Mouse (Mus musculus): ENCODE results near the gene Arcn1. TPM values are rescaled to one million over a fixed set of nuclear protein-coding genes. Genes with fewer than 3 reads are reported as not detected.
A peak's percentile ranks its signal among the peaks of the same experiment; 100 is the strongest.

Gene Arcn1
- total RNA-seq, 1 experiment from 2014 or later = 148 TPM

DNA sequence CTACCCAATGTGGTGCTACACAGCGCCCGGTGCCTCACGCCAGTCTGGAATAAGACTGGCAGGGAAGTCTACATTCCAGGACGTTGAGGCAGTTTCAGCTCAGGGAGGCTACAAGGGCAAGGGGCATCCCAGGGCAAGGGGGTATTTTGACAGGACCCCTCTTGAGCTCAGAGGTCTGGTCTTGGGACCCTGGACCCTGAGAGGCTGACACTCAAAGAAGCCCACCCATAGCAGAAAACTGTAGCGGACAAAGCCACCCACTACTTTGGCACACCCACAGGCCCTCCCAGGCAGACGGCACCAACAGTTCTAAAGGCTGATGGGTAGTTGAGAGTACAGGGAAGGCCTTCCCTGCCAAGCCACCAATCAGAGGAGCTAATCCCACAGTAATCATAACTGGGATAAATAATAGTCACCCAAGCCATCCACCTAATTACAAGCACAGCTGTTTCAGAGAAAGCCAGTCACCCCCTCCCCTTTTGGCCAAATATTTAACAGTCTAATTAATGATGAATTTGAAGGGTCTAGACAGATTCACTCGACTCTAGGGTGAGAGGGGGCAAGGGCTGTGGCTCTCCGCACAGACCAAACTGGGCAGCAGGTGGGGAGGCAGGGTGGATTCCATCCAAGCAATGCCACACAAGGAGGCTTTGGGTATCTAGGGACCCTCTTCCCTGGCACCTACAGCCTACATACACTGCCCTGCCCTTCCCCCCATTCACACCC lies 47.9 kb downstream of the Arcn1 start:
- DNase-seq = no peak

DNA sequence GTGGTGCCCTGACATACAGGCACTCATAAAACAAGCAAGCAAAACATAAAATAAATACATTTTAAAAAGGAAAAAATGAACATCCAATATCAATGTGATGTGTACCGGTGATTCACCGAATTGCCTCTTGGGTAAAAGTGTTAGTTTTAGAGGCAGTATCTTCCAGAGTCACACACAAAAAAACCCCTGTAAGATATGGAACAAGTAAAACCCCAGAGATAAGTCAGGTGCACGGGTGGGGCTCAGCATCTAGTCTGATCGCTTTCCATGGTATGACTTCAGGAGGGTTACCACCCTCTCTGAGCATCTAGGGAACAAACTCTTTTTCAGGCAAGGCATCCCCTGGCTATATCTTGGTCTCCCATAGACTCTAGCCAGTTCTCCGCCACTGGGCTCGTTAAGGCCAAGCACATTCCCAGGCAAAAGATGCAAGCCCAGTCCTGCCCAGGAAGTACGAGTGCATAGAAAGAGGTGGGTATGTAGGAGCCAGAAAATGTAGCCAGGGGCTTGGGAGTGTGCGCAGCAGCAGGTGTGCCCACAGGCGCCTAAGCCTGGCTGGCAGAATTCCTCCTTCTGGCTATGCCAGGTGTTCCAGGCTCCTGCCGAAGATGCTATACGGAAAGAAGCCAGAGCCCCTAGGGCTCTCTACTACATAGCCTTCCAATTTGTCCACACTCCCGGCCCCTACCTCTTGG lies 48.6 kb downstream of the Arcn1 start:
- DNase-seq = no peak

DNA sequence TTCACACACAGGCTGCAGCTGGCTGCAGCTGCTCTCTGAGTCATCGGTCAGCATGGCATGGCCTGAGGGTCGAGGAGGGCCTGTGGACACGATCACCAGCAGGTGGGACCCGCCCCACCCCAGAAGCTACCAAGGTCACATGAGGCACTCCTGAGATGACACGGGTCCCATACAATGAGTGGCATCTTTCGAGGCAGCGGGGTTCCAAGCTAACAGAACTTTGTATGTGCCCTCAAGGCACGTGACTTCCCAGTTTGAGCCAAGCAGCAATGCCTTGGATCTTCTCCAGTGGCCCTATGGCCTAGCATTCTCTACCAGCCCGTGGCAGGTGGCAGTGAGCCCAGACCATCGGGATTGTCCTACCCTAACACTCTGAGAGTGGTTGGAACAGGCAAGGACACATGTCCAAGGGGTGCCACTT lies 49.8 kb downstream of the Arcn1 start:
- DNase-seq = peak; percentile 54

- no peak for DNase-seq
Observed at GRCm38 (mm10) chr9:44716997-44717821, 50.4 kb downstream of the Arcn1 start.

DNA sequence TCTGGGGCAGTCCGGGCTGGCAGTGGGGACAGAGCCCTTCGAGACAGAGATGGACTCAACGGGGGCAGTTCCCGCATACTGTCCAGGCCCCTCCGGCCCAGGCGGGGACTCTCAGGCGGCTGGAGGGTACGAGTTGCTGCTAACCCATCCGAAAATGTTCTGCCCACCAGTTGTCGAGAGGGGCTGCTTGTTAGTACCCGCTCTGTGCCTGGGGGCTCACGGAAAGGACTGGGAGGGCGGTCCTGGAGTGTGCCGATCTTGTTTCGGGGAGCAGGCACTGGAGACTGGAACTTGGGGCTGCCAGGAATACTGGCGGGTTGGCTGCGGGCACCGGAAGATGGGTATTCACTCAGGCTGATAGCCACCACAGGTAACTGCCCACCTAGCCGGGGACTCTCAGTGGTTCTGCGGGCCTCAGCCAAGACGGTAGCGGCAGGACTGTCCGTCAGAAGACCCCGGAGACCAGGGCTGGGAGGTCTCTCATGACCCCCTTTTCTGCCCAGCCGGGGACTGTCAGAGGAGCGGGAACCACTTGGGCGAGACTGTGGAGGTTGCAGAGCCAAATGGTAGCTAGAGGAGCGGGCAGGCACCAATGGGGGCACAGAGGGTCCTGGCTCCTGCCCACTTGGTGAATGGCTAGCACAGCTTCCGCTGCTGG lies 51.8 kb downstream of the Arcn1 start:
- no peak for DNase-seq

GRCm38 (mm10) chr9:44715109-44715508 lies 52.5 kb downstream of the Arcn1 start:
- no peak for DNase-seq

DNA sequence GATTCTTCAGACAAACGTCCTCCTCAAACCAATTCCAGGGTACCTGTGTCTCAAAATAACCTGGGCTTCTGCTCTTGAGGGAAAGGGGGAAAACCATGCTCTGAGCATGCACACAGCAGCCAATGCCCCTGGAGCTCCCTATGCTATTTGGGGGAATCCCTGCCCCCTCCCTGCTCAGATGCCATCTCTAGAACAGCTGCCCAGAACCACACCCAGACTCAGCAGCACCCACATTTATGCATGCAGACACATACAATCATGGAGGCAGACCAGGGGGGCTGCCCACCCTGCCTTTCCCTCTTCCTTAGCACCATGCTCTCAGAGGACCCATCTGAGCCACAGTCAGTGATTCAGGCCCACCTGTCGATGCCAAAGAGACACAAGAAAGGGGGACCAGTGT lies 54.1 kb downstream of the Arcn1 start:
- no peak for DNase-seq

- no peak for DNase-seq
Observed at GRCm38 (mm10) chr9:44713080-44713479, 54.6 kb downstream of the Arcn1 start.

GRCm38 (mm10) chr9:44711602-44712001 lies 56.0 kb downstream of the Arcn1 start:
- no peak for DNase-seq

DNA sequence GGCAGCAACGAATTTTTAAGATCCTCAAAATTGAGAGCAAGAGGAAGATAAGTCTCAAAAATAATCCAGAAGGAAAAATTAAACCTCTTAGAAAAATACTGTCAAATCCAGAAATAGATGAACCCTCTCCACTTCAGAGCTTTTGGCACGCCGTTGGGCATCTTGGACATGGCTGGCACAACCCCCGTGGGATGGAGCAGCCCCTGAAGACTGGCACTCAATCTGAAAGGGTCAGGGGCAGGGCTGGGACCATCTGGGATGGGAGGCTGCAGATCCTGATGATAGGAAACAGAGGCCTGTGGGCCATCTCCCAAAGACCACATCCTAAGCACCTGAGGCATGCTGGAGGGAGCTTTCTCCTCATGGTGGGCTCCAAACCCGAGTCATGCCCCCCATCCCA lies 57.4 kb downstream of the Arcn1 start:
- no peak for DNase-seq

DNA sequence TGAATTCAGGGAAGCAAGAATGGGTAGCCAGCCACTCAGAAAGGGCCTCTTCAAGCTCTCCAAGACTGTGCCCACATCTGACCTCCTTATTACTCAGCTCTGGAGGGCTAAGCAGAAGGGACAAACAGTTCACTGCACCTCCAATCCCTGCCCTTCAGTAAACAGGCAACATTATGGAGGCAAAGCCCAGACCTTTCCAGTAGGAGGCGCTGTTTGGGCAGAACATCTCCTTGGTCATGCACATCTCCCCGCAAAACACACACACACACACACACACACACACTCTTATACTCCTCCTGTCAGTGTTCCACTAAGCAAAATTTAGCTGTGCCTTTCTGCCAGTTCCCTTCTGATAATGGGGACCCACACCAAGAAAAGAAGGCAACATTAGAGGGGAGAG lies 58.0 kb downstream of the Arcn1 start:
- no peak for DNase-seq

GRCm38 (mm10) chr9:44708925-44709324 lies 58.7 kb downstream of the Arcn1 start:
- peak; percentile 54 for DNase-seq

GRCm38 (mm10) chr9:44708429-44708765 lies 59.2 kb downstream of the Arcn1 start:
- DNase-seq = peak; percentile 90

DNA sequence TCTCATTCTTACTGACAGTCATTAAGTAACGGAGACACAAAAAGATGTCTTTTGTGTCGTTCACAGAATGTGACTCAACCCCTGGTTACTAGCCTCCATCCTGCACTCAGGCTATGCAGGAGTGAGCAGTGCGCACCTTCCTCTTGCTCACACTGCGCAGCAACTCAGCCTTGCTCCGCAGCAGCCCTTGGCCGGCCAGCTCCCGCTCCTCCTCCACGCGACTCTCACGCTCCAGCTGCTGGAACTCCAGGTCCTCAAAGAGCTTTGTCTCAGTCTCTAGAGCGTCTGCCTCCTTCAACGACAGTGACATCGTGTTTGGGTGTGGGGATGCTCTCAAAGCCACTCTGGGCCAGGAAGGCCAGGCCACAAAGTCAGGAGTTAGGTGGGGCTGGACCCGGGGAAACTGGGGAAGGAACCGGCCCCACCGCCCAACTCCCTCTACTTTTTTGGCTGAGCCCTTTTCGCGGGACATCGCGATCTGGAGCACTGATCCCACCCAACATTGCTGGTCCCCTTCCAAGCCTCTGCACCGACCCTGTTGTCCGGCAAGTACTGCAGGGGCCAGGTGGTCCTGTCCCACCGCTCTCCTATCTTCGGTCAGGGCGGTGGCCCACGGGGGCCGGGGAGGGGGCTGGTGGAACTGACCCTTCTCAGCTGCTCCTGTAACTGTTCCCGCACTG lies 59.8 kb downstream of the Arcn1 start:
- no peak for DNase-seq

DNA sequence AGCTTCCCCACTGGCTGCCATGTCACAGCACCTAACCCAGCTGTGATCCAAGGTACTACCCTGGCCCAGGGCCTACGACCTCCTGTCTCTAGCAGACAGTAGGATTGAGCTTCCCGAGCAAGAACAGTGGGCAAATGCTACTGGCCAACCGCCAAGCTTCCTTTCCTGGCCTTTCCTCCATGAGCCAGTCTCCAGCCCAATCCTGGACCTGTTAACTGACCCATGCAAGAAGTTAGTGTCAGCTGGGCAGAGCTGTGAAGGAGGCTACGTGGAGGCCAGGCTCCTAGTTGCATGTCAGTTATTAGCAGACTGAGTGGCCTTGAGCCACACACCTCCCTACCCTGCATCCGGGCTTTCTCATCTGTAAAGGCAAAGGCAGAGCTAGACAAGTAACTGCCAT lies 67.9 kb downstream of the Arcn1 start:
- DNase-seq = no peak

DNA sequence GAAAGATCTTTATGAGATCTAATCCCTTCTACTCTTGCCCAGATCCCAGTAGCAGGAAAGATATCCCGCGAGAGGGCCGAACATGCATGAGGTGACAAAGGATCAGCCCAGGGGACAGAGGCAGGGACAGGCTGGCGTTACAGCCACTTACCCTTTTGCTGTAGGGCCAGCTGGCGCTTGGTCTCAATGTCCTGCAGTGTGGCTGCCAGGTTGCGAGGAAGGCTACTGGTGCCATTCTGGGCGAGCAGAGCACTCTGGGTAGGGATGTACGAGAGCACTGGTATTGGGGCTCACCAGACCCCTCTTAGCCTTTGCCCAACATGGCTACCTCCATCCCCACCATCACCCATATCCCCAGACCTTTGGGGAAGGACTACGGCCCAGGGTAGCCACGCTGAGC lies 68.4 kb downstream of the Arcn1 start:
- no peak for DNase-seq

DNA sequence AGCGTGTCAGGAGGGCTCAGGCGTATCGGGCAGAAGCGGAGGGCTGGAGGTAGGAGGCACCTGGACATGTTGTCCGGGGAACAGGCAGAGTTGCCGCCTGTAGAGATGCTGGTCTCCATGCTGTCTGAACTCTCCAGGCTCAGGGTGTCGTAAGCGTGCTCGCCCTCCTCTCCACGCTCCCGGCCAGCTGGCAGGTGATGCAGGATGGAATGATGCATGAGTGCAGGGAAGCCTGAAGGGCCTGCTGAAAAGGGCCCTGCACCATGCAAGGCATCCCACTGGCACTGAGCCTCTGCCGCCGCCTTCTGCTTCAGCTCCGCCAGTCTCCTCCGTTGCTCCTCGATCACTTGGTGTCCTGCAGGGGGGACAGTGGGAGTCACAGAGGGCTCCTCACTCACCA lies 69.8 kb downstream of the Arcn1 start:
- no peak for DNase-seq

- DNase-seq = no peak
Observed at GRCm38 (mm10) chr9:44693071-44693470, 74.6 kb downstream of the Arcn1 start.

GRCm38 (mm10) chr9:44691671-44692520 lies 75.7 kb downstream of the Arcn1 start:
- DNase-seq = peak; percentile 63
